Mouse (Mus musculus) embryonic facial prominence, embryonic 13.5 days (tissue): ENCODE results near the gene Sugt1. TPM values are rescaled to one million over a fixed set of nuclear protein-coding genes. Genes with fewer than 3 reads are reported as not detected.

Experiments
- ATAC-seq: fragments of 200-750 bp; cut with Nextera tagmentation; 2 replicates; pipeline ENCODE4 v1.8.0; 2017; ENCODE audit warnings: low read depth; ENCODE audit not compliant: insufficient number of reproducible peaks, insufficient read depth, low FRiP score, low TSS enrichment
- H3K27ac ChIP-seq: fragments of 300-500 bp; sonication (generic); 2 replicates; pipeline ENCODE4 v1.5.1; 2015; ENCODE audit warnings: moderate library complexity, mild to moderate bottlenecking, inconsistent platforms
- H3K27me3 ChIP-seq: fragments of 300-500 bp; sonication (generic); 2 replicates; pipeline ENCODE4 v1.6.1; 2015; ENCODE audit warnings: mild to moderate bottlenecking, inconsistent platforms
- H3K36me3 ChIP-seq: fragments of 300-500 bp; sonication (generic); 2 replicates; pipeline ENCODE4 v1.6.1; 2015; ENCODE audit warnings: mild to moderate bottlenecking, inconsistent platforms
- H3K4me1 ChIP-seq: fragments of 300-500 bp; sonication (generic); 2 replicates; pipeline ENCODE4 v1.6.1; 2015; ENCODE audit warnings: inconsistent platforms
- H3K4me2 ChIP-seq: fragments of 300-500 bp; sonication (generic); 2 replicates; pipeline ENCODE4 v1.6.1; 2015; ENCODE audit warnings: moderate library complexity, mild to moderate bottlenecking, inconsistent platforms
- H3K4me3 ChIP-seq: fragments of 300-500 bp; sonication (generic); 2 replicates; pipeline ENCODE4 v1.5.1; 2015; ENCODE audit warnings: mild to moderate bottlenecking, inconsistent platforms
- H3K9ac ChIP-seq: fragments of 300-500 bp; sonication (generic); 2 replicates; pipeline ENCODE4 v1.6.1; 2015; ENCODE audit warnings: mild to moderate bottlenecking, inconsistent platforms
- H3K9me3 ChIP-seq: fragments of 300-500 bp; sonication (generic); 2 replicates; pipeline ENCODE4 v1.6.1; 2016; ENCODE audit warnings: inconsistent platforms
- WGBS: fragments of 180-500 bp; shearing (Covaris S2); methylation state at CpG from one replicate; pipeline ENCODE4 v1.1.7; 2015; ENCODE audit warnings: mixed read lengths; 5-methylcytosine and 5-hydroxymethylcytosine counted together
- microRNA-seq: library from miRNA; unstranded; fragments of <30 nt; microRNA quantifications from one replicate; pipeline ENCODE4, GENCODE M21; 2016
- polyA plus RNA-seq: library from polyadenylated mRNA; unstranded; fragments of >200 nt; fragmentation: Nextera tagmentation; extraction: Ambion mirVana; gene quantifications from 2 replicates; pipeline ENCODE4 v1.2.1, GENCODE M21; 2015

Gene Sugt1
- polyA plus RNA-seq, 1 experiment from 2014 or later: 137 TPM

GRCm38 (mm10) chr14:79680652-79681051 is 93.2 kb downstream of the Sugt1 start:
- peaks cover 26% of the 10 kb centered on the region for H3K4me1 ChIP-seq
- no peak for ATAC-seq
- WGBS: 54% methylated on average over 5 of the region's 5 CpGs
- no peaks in the 10 kb centered on the region for H3K9me3 ChIP-seq
- no peaks in the 10 kb centered on the region for H3K36me3 ChIP-seq
- H3K4me3 ChIP-seq: no peak overlapping the region
- H3K4me2 ChIP-seq: no peak overlapping the region
- H3K27ac ChIP-seq: no peak overlapping the region
- no peaks in the 10 kb centered on the region for H3K27me3 ChIP-seq
- no peak overlapping the region for H3K9ac ChIP-seq

Small RNAs within 50 kb of the gene (microRNA-seq; reads per million reads assigned to microRNA genes)
- not detected for gene Gm27857

Other genes starting within 250 kb of the Sugt1 start
- gene Naa16, start 196.9 kb upstream of the Sugt1 start, polyA plus RNA-seq: 51.0 and 51.6 TPM in 2 replicates
- 11.4 and 12.0 TPM in 2 replicates for gene Mtrf1, start 189.9 kb upstream of the Sugt1 start, polyA plus RNA-seq
- 12.6 and 13.3 TPM in 2 replicates for gene Kbtbd7, start 161.2 kb upstream of the Sugt1 start, polyA plus RNA-seq
- gene Kbtbd6, start 135.9 kb upstream of the Sugt1 start, polyA plus RNA-seq: 2.6 and 3.1 TPM in 2 replicates
- gene Elf1, start 106.5 kb upstream of the Sugt1 start, polyA plus RNA-seq: 12.9 and 13.1 TPM in 2 replicates
- gene Wbp4, start 106.2 kb upstream of the Sugt1 start, polyA plus RNA-seq: 53.6 and 54.2 TPM in 2 replicates
- 124 and 179 TPM in 2 replicates for gene Cnmd, start 74.5 kb downstream of the Sugt1 start, polyA plus RNA-seq
- gene Pcdh8, start 183.6 kb downstream of the Sugt1 start, polyA plus RNA-seq: 4.1 and 4.7 TPM in 2 replicates